Comparison of ENCODE assay signal across 27 mouse cellular contexts in the genomic region with DNA sequence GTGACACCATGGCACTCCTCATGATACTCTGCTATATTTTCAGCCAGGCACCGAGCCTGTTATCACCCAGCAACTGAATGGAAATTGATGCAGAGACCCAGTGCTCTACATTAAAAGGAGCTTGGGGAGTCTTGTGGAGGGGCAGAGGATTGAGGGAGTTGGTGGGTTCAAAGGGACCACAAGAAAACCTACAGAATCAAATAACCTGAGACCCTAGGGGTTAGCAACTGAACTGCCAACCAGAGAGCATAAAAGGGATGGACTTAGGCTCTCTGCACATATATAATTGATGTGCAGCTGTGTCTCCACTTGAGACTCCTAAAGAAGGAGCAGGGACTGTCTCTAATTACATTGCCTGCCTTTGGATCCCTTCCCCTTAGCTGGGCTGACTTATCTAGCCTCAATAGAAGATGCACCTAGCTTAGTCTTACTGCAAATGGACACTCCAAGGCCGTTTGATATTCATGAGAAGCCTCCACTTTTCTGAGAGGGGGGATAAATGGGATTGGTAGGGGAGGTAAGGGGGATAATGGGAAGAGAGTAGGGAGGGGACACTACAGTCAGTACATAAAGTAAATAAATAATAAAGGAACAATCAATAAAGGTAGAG.
DNase-seq lines count a peak whose midpoint lies in the region; ATAC-seq and TF ChIP-seq lines count a peak whose summit lies in the region.
"Had no signal": no experiment of that assay in that cellular context is flagged by ENCODE, and none has a peak within 500 bp of the region (broad histone marks: within the 10 kb centered on the region; RNA-seq: fewer than 3 reads in every experiment).

No protein-coding gene starts in this region.

- H3K27ac ChIP-seq in embryonic facial prominence, embryonic 11.5 days (replicated peaks; ENCODE audit: low read depth, low read length) = no peak overlapping the region
- no peak overlapping the region for H3K27ac ChIP-seq in embryonic facial prominence, embryonic 10.5 days (replicated peaks)
- no peak overlapping the region for H3K27ac ChIP-seq in midbrain, embryonic 12.5 days (replicated peaks)
- no peak overlapping the region for H3K27ac ChIP-seq in midbrain, postnatal 0 days (ENCODE audit: low read depth, low read length)
- H3K27ac ChIP-seq: embryonic facial prominence, embryonic 13.5 days; embryonic facial prominence, embryonic 15.5 days; forebrain, embryonic 10.5 days; forebrain, embryonic 12.5 days had no signal

- no peak overlapping the region for H3K4me2 ChIP-seq in embryonic facial prominence, embryonic 11.5 days (ENCODE audit: low read depth, low read length)
- no peak overlapping the region for H3K4me2 ChIP-seq in midbrain, embryonic 12.5 days (replicated peaks)
- H3K4me2 ChIP-seq in midbrain, postnatal 0 days (ENCODE audit: low read depth, low read length, poor library complexity, severe bottlenecking) = no peak overlapping the region
- H3K4me2 ChIP-seq: embryonic facial prominence, embryonic 13.5 days; embryonic facial prominence, embryonic 15.5 days; forebrain, embryonic 12.5 days had no signal

- DNase-seq in embryonic facial prominence, embryonic 11.5 days (ENCODE audit: low spot score) = no peak
- no peak for DNase-seq in embryonic facial prominence, embryonic 10.5 days (ENCODE audit: low spot score)
- no peak for DNase-seq in midbrain, postnatal 0 days (ENCODE audit: low spot score)
- peak; percentile 18 for DNase-seq in brain, embryonic 14.5 days (ENCODE audit: low read depth)
- DNase-seq: adrenal gland, adult 8-10 months; adrenal gland, postnatal 14 days; adrenal gland, postnatal 36 days; B cell, adult 2 months; cerebellum, adult 11 months; cerebellum, adult 18-20 months; cerebellum, adult 8-10 months; cerebellum, adult 9-11 months; cerebellum, postnatal 14 days; cerebellum, postnatal 36 days; embryo, embryonic 11 days had no signal

- no peaks in the 10 kb centered on the region for H3K9me3 ChIP-seq in embryonic facial prominence, embryonic 11.5 days (replicated peaks; ENCODE audit: control insufficient read depth, low read length)
- no peaks in the 10 kb centered on the region for H3K9me3 ChIP-seq in embryonic facial prominence, embryonic 10.5 days
- H3K9me3 ChIP-seq in midbrain, embryonic 12.5 days = no peaks in the 10 kb centered on the region
- no peaks in the 10 kb centered on the region for H3K9me3 ChIP-seq in midbrain, postnatal 0 days (ENCODE audit: low read length)
- H3K9me3 ChIP-seq: embryonic facial prominence, embryonic 13.5 days; embryonic facial prominence, embryonic 15.5 days; forebrain, embryonic 10.5 days; forebrain, embryonic 12.5 days; G1E had no signal

- no peak for TF ChIP-seq CTCF in midbrain, postnatal 0 days (IDR thresholded peaks at IDR 0.05)
- no peak for TF ChIP-seq CTCF in brain, embryonic 14.5 days (IDR thresholded peaks at IDR 0.05; ENCODE audit: borderline replicate concordance, extremely low read depth, insufficient read depth, insufficient read length)

- TF ChIP-seq POLR2A in brain, embryonic 14.5 days (IDR thresholded peaks at IDR 0.05; ENCODE audit: borderline replicate concordance, extremely low read depth, insufficient read depth, insufficient read length, poor library complexity, severe bottlenecking) = no peak

- no peak overlapping the region for H3K9ac ChIP-seq in embryonic facial prominence, embryonic 11.5 days (replicated peaks; ENCODE audit: low read length)
- H3K9ac ChIP-seq in midbrain, embryonic 12.5 days (replicated peaks) = no peak overlapping the region
- no peak overlapping the region for H3K9ac ChIP-seq in midbrain, postnatal 0 days (replicated peaks; ENCODE audit: low read length, poor library complexity, severe bottlenecking)
- H3K9ac ChIP-seq: embryonic facial prominence, embryonic 13.5 days; embryonic facial prominence, embryonic 15.5 days; forebrain, embryonic 12.5 days had no signal

- 0 out of 2 replicates have a peak, but pooled peaks have one; percentile 9 for ATAC-seq in embryonic facial prominence, embryonic 11.5 days (replicated peaks; ENCODE audit: insufficient number of reproducible peaks, low FRiP score, low TSS enrichment, low read depth)
- ATAC-seq in midbrain, embryonic 12.5 days (ENCODE audit: low FRiP score, low read depth) = peak; percentile 73
- no peak for ATAC-seq in midbrain, postnatal 0 days (ENCODE audit: low FRiP score)
- ATAC-seq: activated CD4-positive, CD25-positive, alpha-beta regulatory T cell, adult 4 months; CD4-positive, CD25-positive, alpha-beta regulatory T cell, adult 4 months; forebrain, embryonic 16.5 days; Patski had no signal

- H3K4me3 ChIP-seq in embryonic facial prominence, embryonic 11.5 days (ENCODE audit: low read depth, low read length) = no peak overlapping the region
- no peak overlapping the region for H3K4me3 ChIP-seq in embryonic facial prominence, embryonic 10.5 days
- no peak overlapping the region for H3K4me3 ChIP-seq in midbrain, embryonic 12.5 days
- H3K4me3 ChIP-seq in midbrain, postnatal 0 days (ENCODE audit: low read depth, low read length) = no peak overlapping the region
- H3K4me3 ChIP-seq: embryonic facial prominence, embryonic 13.5 days; embryonic facial prominence, embryonic 15.5 days; erythroblast, embryonic 14.5 days; forebrain, embryonic 10.5 days; forebrain, embryonic 12.5 days had no signal

- WGBS in embryonic facial prominence, embryonic 11.5 days = 60% methylated on average over 2 of the region's 2 CpGs
- WGBS in embryonic facial prominence, embryonic 10.5 days = 71% methylated on average over 2 of the region's 2 CpGs
- WGBS in midbrain, embryonic 12.5 days = 62% methylated on average over 2 of the region's 2 CpGs
- 65% methylated on average over 2 of the region's 2 CpGs for WGBS in midbrain, postnatal 0 days

- no peaks in the 10 kb centered on the region for H3K4me1 ChIP-seq in embryonic facial prominence, embryonic 11.5 days (ENCODE audit: control insufficient read depth, insufficient read depth, low read length)
- H3K4me1 ChIP-seq in embryonic facial prominence, embryonic 10.5 days = no peaks in the 10 kb centered on the region
- no peaks in the 10 kb centered on the region for H3K4me1 ChIP-seq in midbrain, embryonic 12.5 days
- no peaks in the 10 kb centered on the region for H3K4me1 ChIP-seq in midbrain, postnatal 0 days (ENCODE audit: insufficient read depth, low read length)
- H3K4me1 ChIP-seq: embryonic facial prominence, embryonic 13.5 days; embryonic facial prominence, embryonic 15.5 days; forebrain, embryonic 10.5 days; forebrain, embryonic 12.5 days had no signal

- H3K36me3 ChIP-seq in embryonic facial prominence, embryonic 11.5 days (replicated peaks; ENCODE audit: control insufficient read depth, insufficient read depth, low read depth, low read length) = no peaks in the 10 kb centered on the region
- H3K36me3 ChIP-seq in embryonic facial prominence, embryonic 10.5 days (replicated peaks) = no peaks in the 10 kb centered on the region
- no peaks in the 10 kb centered on the region for H3K36me3 ChIP-seq in midbrain, embryonic 12.5 days
- no peaks in the 10 kb centered on the region for H3K36me3 ChIP-seq in midbrain, postnatal 0 days (ENCODE audit: insufficient read depth, low read length)
- H3K36me3 ChIP-seq: embryonic facial prominence, embryonic 13.5 days; embryonic facial prominence, embryonic 15.5 days; forebrain, embryonic 10.5 days; forebrain, embryonic 12.5 days; G1E had no signal

- H3K27me3 ChIP-seq in embryonic facial prominence, embryonic 11.5 days (ENCODE audit: control insufficient read depth, insufficient read depth, low read length) = no peaks in the 10 kb centered on the region
- no peaks in the 10 kb centered on the region for H3K27me3 ChIP-seq in embryonic facial prominence, embryonic 10.5 days (replicated peaks; ENCODE audit: low read depth, poor library complexity, severe bottlenecking)
- H3K27me3 ChIP-seq in midbrain, embryonic 12.5 days = no peaks in the 10 kb centered on the region
- H3K27me3 ChIP-seq in midbrain, postnatal 0 days (ENCODE audit: insufficient read depth, low read length) = no peaks in the 10 kb centered on the region
- H3K27me3 ChIP-seq: CH12.LX; embryonic facial prominence, embryonic 13.5 days; embryonic facial prominence, embryonic 15.5 days; forebrain, embryonic 12.5 days; Patski had no signal
